Mouse (Mus musculus): ENCODE results near the gene Lsm10. TPM values are rescaled to one million over a fixed set of nuclear protein-coding genes. Genes with fewer than 3 reads are reported as not detected.
"Not testable (repeated sequence)": the region's sequence is repeated elsewhere in the genome, so short reads cannot be mapped to it uniquely, and the experiment has no call there.

Gene Lsm10
- polyA plus RNA-seq, 1 experiment from 2014 or later, result 38.4 TPM

- H3K4me3 ChIP-seq (ENCODE audit: inconsistent target), result no peak overlapping the region
- H3K79me2 ChIP-seq (ENCODE audit: inconsistent target), result no peaks in the 10 kb centered on the region
- 90% methylated on average over 8 of the region's 9 CpGs for WGBS (ENCODE audit: missing documents)
- no peak overlapping the region for H3K27ac ChIP-seq
- H3K36me3 ChIP-seq (ENCODE audit: inconsistent target), result no peaks in the 10 kb centered on the region
Measured at GRCm38 (mm10) chr4:126083021-126083420, 13.4 kb upstream of the Lsm10 start.

- Histone ChIP-seq H3K36me3 (ENCODE audit: inconsistent target) (no peaks in the 10 kb centered on the region), H3K27ac (no peak overlapping the region), H3K79me2 (ENCODE audit: inconsistent target) (no peaks in the 10 kb centered on the region), H3K4me3 (ENCODE audit: inconsistent target) (no peak overlapping the region)
- WGBS (ENCODE audit: missing documents), result 82% methylated on average over 8 of the region's 8 CpGs
Measured at GRCm38 (mm10) chr4:126084382-126084781, 12.0 kb upstream of the Lsm10 start.

GRCm38 (mm10) chr4:126085996-126086576 is 10.3 kb upstream of the Lsm10 start:
- H3K4me3 ChIP-seq (ENCODE audit: inconsistent target), result no peak overlapping the region
- no peaks in the 10 kb centered on the region for H3K36me3 ChIP-seq (ENCODE audit: inconsistent target)
- H3K27ac ChIP-seq, result peak overlapping the region; percentile 43
- H3K79me2 ChIP-seq (ENCODE audit: inconsistent target), result no peaks in the 10 kb centered on the region
- 3% methylated on average over 7 of the region's 7 CpGs for WGBS (ENCODE audit: missing documents)

- Histone ChIP-seq H3K79me2 (ENCODE audit: inconsistent target) (no peaks in the 10 kb centered on the region), H3K36me3 (ENCODE audit: inconsistent target) (no peaks in the 10 kb centered on the region), H3K4me3 (ENCODE audit: inconsistent target) (no peak overlapping the region), H3K27ac (no peak overlapping the region)
- 53% methylated on average over 7 of the region's 7 CpGs for WGBS (ENCODE audit: missing documents)
Measured at GRCm38 (mm10) chr4:126090101-126090847, 6.1 kb upstream of the Lsm10 start.

- Histone ChIP-seq H3K4me3 (ENCODE audit: inconsistent target) (no peak overlapping the region), H3K79me2 (ENCODE audit: inconsistent target) (no peaks in the 10 kb centered on the region), H3K36me3 (ENCODE audit: inconsistent target) (no peaks in the 10 kb centered on the region), H3K27ac (no peak overlapping the region)
- 85% methylated on average over 4 of the region's 4 CpGs for WGBS (ENCODE audit: missing documents)
Measured at GRCm38 (mm10) chr4:126090848-126091124, 5.6 kb upstream of the Lsm10 start.

GRCm38 (mm10) chr4:126091873-126092272 is 4.5 kb upstream of the Lsm10 start:
- Histone ChIP-seq H3K36me3 (ENCODE audit: inconsistent target) (no peaks in the 10 kb centered on the region), H3K79me2 (ENCODE audit: inconsistent target) (peaks cover 3% of the 10 kb centered on the region), H3K4me3 (ENCODE audit: inconsistent target) (no peak overlapping the region), H3K27ac (no peak overlapping the region)
- WGBS (ENCODE audit: missing documents), result 95% methylated on average over 8 of the region's 8 CpGs

GRCm38 (mm10) chr4:126095622-126096430 is 597 bp upstream of the Lsm10 start:
- not testable (repeated sequence) for H3K27ac ChIP-seq; H3K4me3 ChIP-seq (ENCODE audit: inconsistent target)
- WGBS (ENCODE audit: missing documents), result 51% methylated on average over 13 of the region's 14 CpGs

GRCm38 (mm10) chr4:126097711-126098253 is 1.4 kb downstream of the Lsm10 start:
- Histone ChIP-seq H3K36me3 (ENCODE audit: inconsistent target) (peaks cover 7% of the 10 kb centered on the region; the same call in 1 of the 2 replicates), H3K4me3 (ENCODE audit: inconsistent target) (no peak overlapping the region), H3K27ac (0 out of 2 replicates have a peak overlapping the region, but pooled peaks have one; percentile 73), H3K79me2 (ENCODE audit: inconsistent target) (peaks cover 53% of the 10 kb centered on the region)
- 97% methylated on average over 19 of the region's 20 CpGs for WGBS (ENCODE audit: missing documents)

More at GRCm38 (mm10) chr4:126095622-126096430, 597 bp upstream of the Lsm10 start:
- not testable (repeated sequence) for H3K36me3 ChIP-seq (ENCODE audit: inconsistent target)
- peaks cover 43% of the 10 kb centered on the region for H3K79me2 ChIP-seq (ENCODE audit: inconsistent target)

GRCm38 (mm10) chr4:126099365-126099764 is 2.9 kb downstream of the Lsm10 start:
- WGBS (ENCODE audit: missing documents), result 97% methylated on average over 3 of the region's 3 CpGs
- Histone ChIP-seq H3K27ac (no peak overlapping the region), H3K4me3 (ENCODE audit: inconsistent target) (no peak overlapping the region), H3K36me3 (ENCODE audit: inconsistent target) (peaks cover 7% of the 10 kb centered on the region; the same call in 1 of the 2 replicates), H3K79me2 (ENCODE audit: inconsistent target) (peaks cover 56% of the 10 kb centered on the region)

GRCm38 (mm10) chr4:126100764-126101163 is 4.3 kb downstream of the Lsm10 start:
- Histone ChIP-seq H3K36me3 (ENCODE audit: inconsistent target) (peaks cover 7% of the 10 kb centered on the region; the same call in 1 of the 2 replicates), H3K4me3 (ENCODE audit: inconsistent target) (no peak overlapping the region), H3K27ac (no peak overlapping the region), H3K79me2 (ENCODE audit: inconsistent target) (peaks cover 70% of the 10 kb centered on the region)
- WGBS (ENCODE audit: missing documents), result 97% methylated on average over 3 of the region's 3 CpGs

- Histone ChIP-seq H3K27ac (peak overlapping the region; percentile 80), H3K36me3 (ENCODE audit: inconsistent target) (peaks cover 7% of the 10 kb centered on the region; the same call in 1 of the 2 replicates), H3K4me3 (ENCODE audit: inconsistent target) (peak overlapping the region; percentile 41; the same call in 1 of the 2 replicates), H3K79me2 (ENCODE audit: inconsistent target) (peaks cover 78% of the 10 kb centered on the region)
- WGBS (ENCODE audit: missing documents), result 44% methylated on average over 7 of the region's 7 CpGs
Measured at GRCm38 (mm10) chr4:126102061-126102841, 5.8 kb downstream of the Lsm10 start.

- H3K4me3 ChIP-seq (ENCODE audit: inconsistent target), result peak overlapping the region; percentile 41
- peaks cover 7% of the 10 kb centered on the region; the same call in 1 of the 2 replicates for H3K36me3 ChIP-seq (ENCODE audit: inconsistent target)
- H3K79me2 ChIP-seq (ENCODE audit: inconsistent target), result peaks cover 78% of the 10 kb centered on the region
- H3K27ac ChIP-seq, result peak overlapping the region; percentile 80
- 1% methylated on average over 15 of the region's 15 CpGs for WGBS (ENCODE audit: missing documents)
Measured at GRCm38 (mm10) chr4:126103057-126103581, 6.7 kb downstream of the Lsm10 start.

- Histone ChIP-seq H3K27ac (peak within 1 kb of the TSS; percentile 80), H3K4me3 (ENCODE audit: inconsistent target) (peak within 1 kb of the TSS; percentile 78), H3K79me2 (ENCODE audit: inconsistent target) (peaks cover 78% of the 10 kb centered on the region), H3K36me3 (ENCODE audit: inconsistent target) (peaks cover 2% of the 10 kb centered on the region; the same call in 1 of the 2 replicates)
- WGBS (ENCODE audit: missing documents), result under 1% methylated on average over 33 of the region's 34 CpGs
Measured at GRCm38 (mm10) chr4:126103590-126104068, 7.2 kb downstream of the Lsm10 start, which contains the start of gene Stk40. TSS of gene Stk40 (plus strand) at chr4:126103957.
